Mouse (Mus musculus) megakaryocyte, embryonic 14.5 days (primary cell): Measurements from ENCODE around the gene Klhl2.

Source experiments
- FLI1 ChIP-seq: IDR thresholded peaks from 2 replicates; pipeline ENCODE4 v1.6.1; 2012; ENCODE audit warnings: low read length, inconsistent platforms, mixed read lengths
- GATA1 ChIP-seq: IDR thresholded peaks from 3 replicates; pipeline ENCODE4 v1.6.1; 2012; ENCODE audit warnings: mixed read lengths, low read length, inconsistent platforms, borderline replicate concordance

- TF ChIP-seq FLI1 (no peak), GATA1 (no peak)
Measured at GRCm38 (mm10) chr8:64784235-64784634, 65.6 kb downstream of the Klhl2 start.
